Mouse (Mus musculus) kidney, postnatal 10 days (tissue): ENCODE data around the gene Tnnt2.

Experiments used
- DNase-seq: peaks from one replicate; pipeline ENCODE4 v3.0.0; 2021; ENCODE audit warnings: mixed read lengths

Gene Tnnt2

GRCm38 (mm10) chr1:135856070-135856469 is 19.9 kb downstream of the Tnnt2 start:
- DNase-seq: no peak

- no peak for DNase-seq
Measured at GRCm38 (mm10) chr1:135857137-135857775, 21.1 kb downstream of the Tnnt2 start.

- DNase-seq: no peak
Measured at GRCm38 (mm10) chr1:135858533-135858932, 22.4 kb downstream of the Tnnt2 start.

GRCm38 (mm10) chr1:135861091-135861490 is 24.9 kb downstream of the Tnnt2 start:
- no peak for DNase-seq

- no peak for DNase-seq
Measured at GRCm38 (mm10) chr1:135861980-135862552, 25.9 kb downstream of the Tnnt2 start.

GRCm38 (mm10) chr1:135862561-135862960 is 26.4 kb downstream of the Tnnt2 start:
- DNase-seq: no peak

GRCm38 (mm10) chr1:135863786-135864335 is 27.7 kb downstream of the Tnnt2 start:
- DNase-seq: no peak

- no peak for DNase-seq
Measured at GRCm38 (mm10) chr1:135864830-135865229, 28.7 kb downstream of the Tnnt2 start.

- peak; percentile 90 for DNase-seq
Measured at GRCm38 (mm10) chr1:135865518-135866194, 29.5 kb downstream of the Tnnt2 start.

- no peak for DNase-seq
Measured at GRCm38 (mm10) chr1:135868570-135868969, 32.4 kb downstream of the Tnnt2 start.

GRCm38 (mm10) chr1:135872991-135873390 is 36.8 kb downstream of the Tnnt2 start:
- DNase-seq: no peak

GRCm38 (mm10) chr1:135877248-135877647 is 41.1 kb downstream of the Tnnt2 start:
- DNase-seq: no peak

GRCm38 (mm10) chr1:135882385-135883109 is 46.4 kb downstream of the Tnnt2 start:
- peak; percentile 82 for DNase-seq

GRCm38 (mm10) chr1:135889461-135890185 is 53.5 kb downstream of the Tnnt2 start:
- DNase-seq: no peak

GRCm38 (mm10) chr1:135891424-135892216 is 55.5 kb downstream of the Tnnt2 start:
- DNase-seq: no peak

GRCm38 (mm10) chr1:135892233-135892632 is 56.1 kb downstream of the Tnnt2 start:
- DNase-seq: no peak

GRCm38 (mm10) chr1:135892764-135893163 is 56.6 kb downstream of the Tnnt2 start:
- DNase-seq: no peak

GRCm38 (mm10) chr1:135893377-135893776 is 57.2 kb downstream of the Tnnt2 start:
- no peak for DNase-seq

- no peak for DNase-seq
Measured at GRCm38 (mm10) chr1:135895367-135895766, 59.2 kb downstream of the Tnnt2 start.

GRCm38 (mm10) chr1:135899295-135899694 is 63.1 kb downstream of the Tnnt2 start:
- DNase-seq: no peak

- no peak for DNase-seq
Measured at GRCm38 (mm10) chr1:135899991-135900515, 63.9 kb downstream of the Tnnt2 start.
